Mouse (Mus musculus): ENCODE measurements around the gene Vmn1r165. TPM values are rescaled to one million over a fixed set of nuclear protein-coding genes. Genes with fewer than 3 reads are reported as not detected.
"Not testable (repeated sequence)": the region's sequence is repeated elsewhere in the genome, so short reads cannot be mapped to it uniquely, and the experiment has no call there.

Gene Vmn1r165
- total RNA-seq (2021) = not detected
- long read RNA-seq, experiment 1 = 0 reads
- long read RNA-seq, experiment 2 = 0 reads

- not testable (repeated sequence) for DNase-seq (ENCODE audit: low spot score)
Measured at GRCm38 (mm10) chr7:23217032-23217431, at the start of gene Vmn1r165. Gene Vmn1r165 (plus strand): TSS chr7:23217332.

GRCm38 (mm10) chr7:23251582-23251981 is 34.5 kb downstream of the Vmn1r165 start, which contains the start of gene Vmn1r166:
Gene Vmn1r166 (minus strand): TSS chr7:23251682.
- not testable (repeated sequence) for DNase-seq (ENCODE audit: low spot score)

Other genes starting within 250 kb of the Vmn1r165 start
- gene Gm4214, start 232.7 kb upstream of the Vmn1r165 start, total RNA-seq (2021) = not detected
- not detected for gene Gm4216, start 197.4 kb upstream of the Vmn1r165 start, total RNA-seq (2021)
- not detected for gene Vmn1r163, start 161.8 kb upstream of the Vmn1r165 start, total RNA-seq (2021)
- gene Gm8720, start 149.9 kb upstream of the Vmn1r165 start, total RNA-seq (2021) = not detected
- gene Gm10662, start 72.9 kb upstream of the Vmn1r165 start, total RNA-seq (2021) = not detected
- not detected for gene Vmn1r166, start 34.4 kb downstream of the Vmn1r165 start, total RNA-seq (2021)
- gene Gm6902, start 61.6 kb downstream of the Vmn1r165 start, total RNA-seq (2021) = not detected
- gene Nlrp4e, start 83.9 kb downstream of the Vmn1r165 start, total RNA-seq (2021) = not detected
- not detected for gene Nlrp5, start 168.6 kb downstream of the Vmn1r165 start, total RNA-seq (2021)

Measured in gastrocnemius, adult 18-20 months (tissue).